Mouse (Mus musculus) embryonic facial prominence, embryonic 13.5 days (tissue): ENCODE measurements around the gene Trim39. TPM values are rescaled to one million over a fixed set of nuclear protein-coding genes. Genes with fewer than 3 reads are reported as not detected.
A peak's percentile ranks its signal among the peaks of the same experiment; 100 is the strongest.
"Not testable (repeated sequence)": the region's sequence is repeated elsewhere in the genome, so short reads cannot be mapped to it uniquely, and the experiment has no call there.

Source experiments
- ATAC-seq: fragments of 200-750 bp; cut with Nextera tagmentation; 2 replicates; pipeline ENCODE4 v1.8.0; 2017; ENCODE audit warnings: low read depth; ENCODE audit not compliant: insufficient number of reproducible peaks, insufficient read depth, low FRiP score, low TSS enrichment
- H3K27ac ChIP-seq: fragments of 300-500 bp; sonication (generic); 2 replicates; pipeline ENCODE4 v1.5.1; 2015; ENCODE audit warnings: moderate library complexity, mild to moderate bottlenecking, inconsistent platforms
- H3K27me3 ChIP-seq: fragments of 300-500 bp; sonication (generic); 2 replicates; pipeline ENCODE4 v1.6.1; 2015; ENCODE audit warnings: mild to moderate bottlenecking, inconsistent platforms
- H3K36me3 ChIP-seq: fragments of 300-500 bp; sonication (generic); 2 replicates; pipeline ENCODE4 v1.6.1; 2015; ENCODE audit warnings: mild to moderate bottlenecking, inconsistent platforms
- H3K4me1 ChIP-seq: fragments of 300-500 bp; sonication (generic); 2 replicates; pipeline ENCODE4 v1.6.1; 2015; ENCODE audit warnings: inconsistent platforms
- H3K4me2 ChIP-seq: fragments of 300-500 bp; sonication (generic); 2 replicates; pipeline ENCODE4 v1.6.1; 2015; ENCODE audit warnings: moderate library complexity, mild to moderate bottlenecking, inconsistent platforms
- H3K4me3 ChIP-seq: fragments of 300-500 bp; sonication (generic); 2 replicates; pipeline ENCODE4 v1.5.1; 2015; ENCODE audit warnings: mild to moderate bottlenecking, inconsistent platforms
- H3K9ac ChIP-seq: fragments of 300-500 bp; sonication (generic); 2 replicates; pipeline ENCODE4 v1.6.1; 2015; ENCODE audit warnings: mild to moderate bottlenecking, inconsistent platforms
- H3K9me3 ChIP-seq: fragments of 300-500 bp; sonication (generic); 2 replicates; pipeline ENCODE4 v1.6.1; 2016; ENCODE audit warnings: inconsistent platforms
- WGBS: fragments of 180-500 bp; shearing (Covaris S2); methylation state at CpG from one replicate; pipeline ENCODE4 v1.1.7; 2015; ENCODE audit warnings: mixed read lengths; 5-methylcytosine and 5-hydroxymethylcytosine counted together
- polyA plus RNA-seq: library from polyadenylated mRNA; unstranded; fragments of >200 nt; fragmentation: Nextera tagmentation; extraction: Ambion mirVana; gene quantifications from 2 replicates; pipeline ENCODE4 v1.2.1, GENCODE M21; 2015

Trim39 gene
- polyA plus RNA-seq, 1 experiment from 2014 or later: 22.4 TPM

DNA sequence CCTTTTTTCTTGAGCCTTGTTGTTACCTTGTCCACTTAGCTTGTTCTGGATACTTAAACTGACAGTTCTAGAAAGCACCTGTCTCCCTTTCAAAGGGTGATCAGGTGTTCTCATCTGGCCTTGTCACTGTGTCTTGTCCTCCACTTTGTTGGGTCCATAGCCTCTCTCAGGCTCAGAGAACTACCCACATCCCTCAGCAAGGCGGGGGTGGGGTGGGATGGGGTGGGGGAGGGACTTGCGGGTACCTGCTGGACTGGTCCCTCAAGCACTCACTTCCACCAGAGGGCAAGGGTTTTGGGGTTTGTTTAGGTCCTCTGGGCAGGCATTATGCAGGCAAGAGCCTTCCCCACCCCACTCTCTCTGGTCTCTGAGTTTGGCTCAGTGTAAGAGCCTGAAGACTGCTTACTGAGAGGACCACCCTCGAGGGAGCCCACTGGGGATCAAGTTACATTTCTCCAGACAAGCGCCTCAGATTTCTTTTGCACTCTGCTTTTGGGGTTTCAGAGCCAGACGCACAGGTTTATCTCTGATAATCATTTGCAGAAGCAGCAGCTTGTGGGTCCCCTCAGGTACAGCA, 31.3 kb downstream of the Trim39 start:
- H3K4me3 ChIP-seq: no peak overlapping the region
- H3K36me3 ChIP-seq: no peaks in the 10 kb centered on the region
- ATAC-seq: peak; percentile 72
- 5% methylated on average over 5 of the region's 5 CpGs for WGBS
- peaks cover 30% of the 10 kb centered on the region for H3K27me3 ChIP-seq
- H3K27ac ChIP-seq: peak overlapping the region; percentile 39; the same call in 1 of the 2 replicates
- H3K9me3 ChIP-seq: no peaks in the 10 kb centered on the region
- H3K4me1 ChIP-seq: peaks cover 17% of the 10 kb centered on the region
- H3K9ac ChIP-seq: no peak overlapping the region
- H3K4me2 ChIP-seq: peak overlapping the region; percentile 30

DNA sequence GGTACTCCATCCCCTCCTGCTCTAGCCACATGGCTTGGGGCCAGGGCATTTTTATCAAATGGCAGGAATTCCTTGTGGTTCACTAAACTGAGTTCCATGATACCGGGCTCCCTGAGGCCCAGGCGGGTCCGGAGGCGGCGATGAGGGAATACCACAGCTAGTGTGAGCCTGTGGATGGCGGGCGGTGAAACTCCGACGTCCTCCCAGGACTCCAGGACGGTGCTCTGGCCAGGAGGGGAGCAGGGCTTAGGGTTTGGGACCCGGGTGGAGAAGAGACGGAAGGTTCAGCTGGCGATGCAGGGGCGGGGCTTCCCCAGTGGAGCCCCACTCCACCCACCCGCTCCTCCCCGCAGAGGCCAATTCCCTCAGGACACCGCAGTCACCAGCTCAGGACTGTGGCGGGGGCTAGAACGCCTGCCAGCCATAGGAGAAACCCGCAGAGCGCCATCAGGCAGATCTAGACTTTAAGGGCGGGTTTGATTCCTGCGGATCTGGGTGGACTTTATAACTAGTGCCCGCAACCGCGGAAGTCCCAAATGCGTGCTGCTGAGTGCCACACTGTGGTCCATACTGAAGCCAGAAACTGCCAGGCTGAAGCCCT, 34.6 kb downstream of the Trim39 start:
- WGBS: 3% methylated on average over 27 of the region's 27 CpGs
- Histone ChIP-seq H3K4me1 (peaks cover 17% of the 10 kb centered on the region), H3K4me2 (peak overlapping the region; percentile 59), H3K27me3 (peaks cover 37% of the 10 kb centered on the region), H3K36me3 (no peaks in the 10 kb centered on the region), H3K4me3 (peak overlapping the region; percentile 36), H3K27ac (0 out of 2 replicates have a peak overlapping the region, but pooled peaks have one; percentile 34), H3K9ac (0 out of 2 replicates have a peak overlapping the region, but pooled peaks have one; percentile 54), H3K9me3 (no peaks in the 10 kb centered on the region)
- ATAC-seq: peak; percentile 70; the same call in 1 of the 2 replicates

- H3K36me3 ChIP-seq, H3K4me1 ChIP-seq, H3K4me3 ChIP-seq, H3K9me3 ChIP-seq, H3K27ac ChIP-seq, H3K4me2 ChIP-seq, ATAC-seq, H3K9ac ChIP-seq: not testable (repeated sequence)
- 17% methylated on average over 9 of the region's 9 CpGs for WGBS
- peaks cover 37% of the 10 kb centered on the region for H3K27me3 ChIP-seq
Measured at GRCm38 (mm10) chr17:36235300-36235699, 36.7 kb downstream of the Trim39 start.

- Histone ChIP-seq H3K27me3 (peaks cover 32% of the 10 kb centered on the region), H3K36me3 (no peaks in the 10 kb centered on the region), H3K4me2 (no peak overlapping the region), H3K4me1 (peaks cover 8% of the 10 kb centered on the region), H3K27ac (no peak overlapping the region), H3K9me3 (no peaks in the 10 kb centered on the region), H3K9ac (no peak overlapping the region), H3K4me3 (no peak overlapping the region)
- ATAC-seq: no peak
- 82% methylated on average over 5 of the region's 5 CpGs for WGBS
Measured at GRCm38 (mm10) chr17:36233572-36233971, 38.5 kb downstream of the Trim39 start.

GRCm38 (mm10) chr17:36231318-36231717, 40.7 kb downstream of the Trim39 start:
- peaks cover 11% of the 10 kb centered on the region for H3K27me3 ChIP-seq
- no peak overlapping the region for H3K9ac ChIP-seq
- H3K9me3 ChIP-seq: no peaks in the 10 kb centered on the region
- H3K27ac ChIP-seq: no peak overlapping the region
- H3K36me3 ChIP-seq: no peaks in the 10 kb centered on the region
- H3K4me1 ChIP-seq: no peaks in the 10 kb centered on the region
- ATAC-seq: no peak
- no peak overlapping the region for H3K4me3 ChIP-seq
- no peak overlapping the region for H3K4me2 ChIP-seq
- 6% methylated on average over 36 of the region's 36 CpGs for WGBS

DNA sequence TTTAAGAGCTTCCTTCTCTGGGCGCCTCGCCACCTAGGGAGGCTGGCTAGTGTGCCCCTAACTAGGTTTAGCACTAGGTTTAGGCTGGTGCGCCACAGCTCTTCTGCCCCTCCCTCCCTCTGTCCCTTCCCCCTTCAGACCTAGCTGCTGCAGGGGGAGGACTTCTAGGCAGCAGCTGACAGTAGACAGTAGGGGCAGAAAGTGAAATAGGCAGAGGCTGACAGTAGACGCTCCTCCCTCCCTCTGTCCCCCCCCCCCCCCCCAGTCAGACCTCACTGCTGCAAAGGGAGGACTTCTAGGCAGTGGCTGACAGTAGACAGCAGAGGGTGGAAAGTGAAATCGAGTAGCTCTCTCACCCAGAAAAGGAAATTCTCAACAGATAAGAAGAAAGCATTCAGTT, 43.0 kb downstream of the Trim39 start:
- Histone ChIP-seq H3K4me1 (0 out of 2 replicates have a peak, but pooled peaks cover 3% of the 10 kb centered on the region), H3K27ac (no peak overlapping the region)
- WGBS: 10% methylated on average over 4 of the region's 5 CpGs

DNA sequence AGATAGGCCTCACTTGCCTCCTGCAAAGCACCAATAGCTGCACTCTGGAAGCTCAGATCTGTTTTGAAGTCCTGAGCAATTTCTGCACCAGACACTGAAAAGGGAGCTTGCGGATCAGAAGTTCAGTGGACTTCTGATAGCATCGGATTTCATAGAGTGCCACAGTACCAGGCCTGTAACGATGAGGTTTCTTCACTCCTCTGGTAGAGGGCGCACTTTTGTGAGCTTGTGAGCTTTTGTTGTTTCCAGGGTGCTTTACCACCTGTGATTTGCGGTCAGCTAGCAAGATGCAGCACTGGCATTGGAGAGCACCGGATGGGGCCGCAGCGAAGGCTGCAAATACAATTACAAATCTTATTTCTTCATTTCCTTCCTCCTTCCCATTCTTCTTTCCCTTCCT, 45.1 kb downstream of the Trim39 start:
- no peak overlapping the region for H3K4me3 ChIP-seq
- H3K27ac ChIP-seq: no peak overlapping the region
- no peak overlapping the region for H3K4me2 ChIP-seq
- no peak overlapping the region for H3K9ac ChIP-seq
- WGBS: 19% methylated on average over 8 of the region's 8 CpGs
- peaks cover 30% of the 10 kb centered on the region for H3K27me3 ChIP-seq
- no peak for ATAC-seq
- no peaks in the 10 kb centered on the region for H3K36me3 ChIP-seq
- H3K9me3 ChIP-seq: no peaks in the 10 kb centered on the region
- H3K4me1 ChIP-seq: 0 out of 2 replicates have a peak, but pooled peaks cover 3% of the 10 kb centered on the region

More for the DNA sequence above, 43.0 kb downstream of the Trim39 start:
- Histone ChIP-seq H3K27me3 (peaks cover 20% of the 10 kb centered on the region), H3K4me2 (no peak overlapping the region), H3K36me3 (no peaks in the 10 kb centered on the region), H3K9ac (no peak overlapping the region), H3K9me3 (no peaks in the 10 kb centered on the region), H3K4me3 (no peak overlapping the region)
- no peak for ATAC-seq

- Histone ChIP-seq H3K27ac (no peak overlapping the region), H3K4me1 (0 out of 2 replicates have a peak, but pooled peaks cover 3% of the 10 kb centered on the region), H3K9me3 (no peaks in the 10 kb centered on the region), H3K36me3 (no peaks in the 10 kb centered on the region), H3K4me2 (peak overlapping the region; percentile 20; the same call in 1 of the 2 replicates), H3K9ac (no peak overlapping the region), H3K4me3 (peak overlapping the region; percentile 9; the same call in 1 of the 2 replicates), H3K27me3 (peaks cover 45% of the 10 kb centered on the region)
- ATAC-seq: 0 out of 2 replicates have a peak, but pooled peaks have one; percentile 10
- 5% methylated on average over 9 of the region's 9 CpGs for WGBS
Measured at GRCm38 (mm10) chr17:36225231-36225824, 46.7 kb downstream of the Trim39 start.

GRCm38 (mm10) chr17:36224451-36224850, 47.6 kb downstream of the Trim39 start:
- 40% methylated on average over 3 of the region's 3 CpGs for WGBS
- ATAC-seq: no peak
- H3K4me1 ChIP-seq: 0 out of 2 replicates have a peak, but pooled peaks cover 3% of the 10 kb centered on the region

DNA sequence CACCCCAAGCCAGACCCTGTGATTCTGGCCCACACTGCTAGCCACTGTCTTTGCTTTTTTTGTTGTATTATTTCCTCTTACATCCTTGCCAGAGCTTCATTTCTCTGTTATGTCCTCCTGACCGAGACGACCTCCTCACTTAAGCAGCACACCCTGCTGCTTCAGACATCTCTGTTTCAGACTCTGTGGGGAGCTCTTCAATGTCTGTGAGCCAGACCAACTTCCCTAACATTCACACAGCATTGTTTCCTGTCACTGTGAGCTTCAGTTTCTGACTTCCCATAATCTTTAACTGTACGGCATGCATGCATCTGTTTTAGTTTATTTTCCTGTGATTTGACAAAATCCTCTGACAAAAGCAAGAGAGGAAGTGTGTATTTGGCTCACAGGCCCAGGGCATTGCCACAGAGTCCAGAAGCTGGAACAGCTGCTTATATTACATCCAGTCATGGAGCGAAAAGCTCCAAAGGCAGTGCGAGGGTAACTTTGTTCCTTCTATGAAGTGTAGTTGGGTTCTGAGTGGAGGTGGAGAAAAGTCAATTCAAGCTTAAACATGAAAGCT, 53.4 kb downstream of the Trim39 start:
- 30% methylated on average over 5 of the region's 5 CpGs for WGBS
- Histone ChIP-seq H3K4me1 (no peaks in the 10 kb centered on the region), H3K4me2 (no peak overlapping the region), H3K27me3 (peaks cover 80% of the 10 kb centered on the region), H3K27ac (no peak overlapping the region), H3K4me3 (no peak overlapping the region), H3K36me3 (no peaks in the 10 kb centered on the region), H3K9ac (no peak overlapping the region), H3K9me3 (no peaks in the 10 kb centered on the region)
- ATAC-seq: no peak

More at GRCm38 (mm10) chr17:36224451-36224850, 47.6 kb downstream of the Trim39 start:
- Histone ChIP-seq H3K27ac (no peak overlapping the region), H3K27me3 (peaks cover 52% of the 10 kb centered on the region), H3K36me3 (no peaks in the 10 kb centered on the region), H3K4me2 (no peak overlapping the region), H3K4me3 (no peak overlapping the region), H3K9me3 (no peaks in the 10 kb centered on the region), H3K9ac (no peak overlapping the region)

GRCm38 (mm10) chr17:36215586-36215985, 56.5 kb downstream of the Trim39 start:
- Histone ChIP-seq H3K4me2 (peak overlapping the region; percentile 16), H3K4me1 (no peaks in the 10 kb centered on the region), H3K36me3 (no peaks in the 10 kb centered on the region), H3K27ac (no peak overlapping the region), H3K9me3 (no peaks in the 10 kb centered on the region), H3K9ac (no peak overlapping the region), H3K27me3 (peaks cover 86% of the 10 kb centered on the region), H3K4me3 (peak overlapping the region; percentile 8; the same call in 1 of the 2 replicates)
- ATAC-seq: no peak
- 4% methylated on average over 20 of the region's 20 CpGs for WGBS
